In genomic region chr13:21911147-21911546, GRCm38 (mm10) we compare ENCODE assay signal across 9 mouse cellular contexts. TPM values are rescaled to one million over a fixed set of nuclear protein-coding genes. Genes with fewer than 3 reads are reported as not detected.
DNase-seq lines count a peak whose midpoint lies in the region; ATAC-seq and TF ChIP-seq lines count a peak whose summit lies in the region.
"Had no signal": no experiment of that assay in that cellular context is flagged by ENCODE, and none has a peak within 500 bp of the region (broad histone marks: within the 10 kb centered on the region; RNA-seq: fewer than 3 reads in every experiment).

No protein-coding gene starts in this region.

- H3K9ac ChIP-seq in embryonic facial prominence, embryonic 12.5 days = no peak overlapping the region
- H3K9ac ChIP-seq in intestine, embryonic 16.5 days (ENCODE audit: low read depth, low read length) = 0 out of 2 replicates have a peak overlapping the region, but pooled peaks have one; percentile 19
- no peak overlapping the region for H3K9ac ChIP-seq in neural tube, embryonic 15.5 days (replicated peaks)

- no peaks in the 10 kb centered on the region for H3K9me3 ChIP-seq in embryonic facial prominence, embryonic 12.5 days
- H3K9me3 ChIP-seq in intestine, embryonic 16.5 days (ENCODE audit: control insufficient read depth, low read length) = no peaks in the 10 kb centered on the region
- H3K9me3 ChIP-seq in neural tube, embryonic 15.5 days (replicated peaks) = no peaks in the 10 kb centered on the region

- H3K36me3 ChIP-seq in embryonic facial prominence, embryonic 12.5 days = no peaks in the 10 kb centered on the region
- no peaks in the 10 kb centered on the region for H3K36me3 ChIP-seq in intestine, embryonic 16.5 days (ENCODE audit: control insufficient read depth, insufficient read depth, low read length)
- H3K36me3 ChIP-seq in neural tube, embryonic 15.5 days = no peaks in the 10 kb centered on the region

- peak; percentile 43 to 60 for DNase-seq in left cerebral cortex, adult 2 months (ENCODE audit: extremely low spot score in 1 of 2, low spot score in 2 of 2)
- no peak for DNase-seq in left cerebral cortex, postnatal 10 days (ENCODE audit: extremely low spot score in 1 of 2, low spot score in 2 of 2)
- peak; percentile 82 for DNase-seq in ES-CJ7 (ENCODE audit: low read depth, low spot score)
- no peak for DNase-seq in gastrocnemius, adult 2 months

- no peaks in the 10 kb centered on the region; the same call in 1 of the 2 replicates for H3K4me1 ChIP-seq in embryonic facial prominence, embryonic 12.5 days
- no peaks in the 10 kb centered on the region for H3K4me1 ChIP-seq in intestine, embryonic 16.5 days (ENCODE audit: control insufficient read depth, insufficient read depth, low read length)
- H3K4me1 ChIP-seq in neural tube, embryonic 15.5 days = peaks cover 10% of the 10 kb centered on the region; the same call in 1 of the 2 replicates

- peaks cover 10% of the 10 kb centered on the region; the same call in 1 of the 2 replicates for H3K27me3 ChIP-seq in embryonic facial prominence, embryonic 12.5 days
- no peaks in the 10 kb centered on the region for H3K27me3 ChIP-seq in intestine, embryonic 16.5 days (replicated peaks; ENCODE audit: control insufficient read depth, insufficient read depth, low read length)
- H3K27me3 ChIP-seq in neural tube, embryonic 15.5 days (replicated peaks) = peaks cover 30% of the 10 kb centered on the region

- H3K4me2 ChIP-seq in embryonic facial prominence, embryonic 12.5 days (replicated peaks) = peak overlapping the region; percentile 28
- peak overlapping the region; percentile 33 for H3K4me2 ChIP-seq in intestine, embryonic 16.5 days (ENCODE audit: low read depth, low read length)
- peak overlapping the region; percentile 44 for H3K4me2 ChIP-seq in neural tube, embryonic 15.5 days

- peak overlapping the region; percentile 11; the same call in 1 of the 2 replicates for H3K4me3 ChIP-seq in left cerebral cortex, adult 2 months
- H3K4me3 ChIP-seq in embryonic facial prominence, embryonic 12.5 days = peak overlapping the region; percentile 27
- peak overlapping the region; percentile 34 for H3K4me3 ChIP-seq in intestine, embryonic 16.5 days (ENCODE audit: low read length)
- peak overlapping the region; percentile 20 for H3K4me3 ChIP-seq in neural tube, embryonic 15.5 days (replicated peaks)
- H3K4me3 ChIP-seq in gastrocnemius, adult 2 months = no peak overlapping the region

- no peak for ATAC-seq in embryonic facial prominence, embryonic 12.5 days (ENCODE audit: insufficient number of reproducible peaks, insufficient read depth, low FRiP score, low TSS enrichment)
- peak; percentile 49; the same call in 1 of the 2 replicates for ATAC-seq in intestine, embryonic 16.5 days
- 0 out of 2 replicates have a peak, but pooled peaks have one; percentile 75 for ATAC-seq in neural tube, embryonic 15.5 days (ENCODE audit: low FRiP score)
- ATAC-seq in erythroid progenitor cell, adult 5-6 weeks (replicated peaks; ENCODE audit: low FRiP score, poor library complexity, severe bottlenecking) = no peak

- 3% methylated on average over 17 of the region's 17 CpGs for WGBS in embryonic facial prominence, embryonic 12.5 days
- 15% methylated on average over 17 of the region's 17 CpGs for WGBS in intestine, embryonic 16.5 days
- 5% methylated on average over 17 of the region's 17 CpGs for WGBS in neural tube, embryonic 15.5 days

- no peak overlapping the region for H3K27ac ChIP-seq in left cerebral cortex, adult 2 months
- H3K27ac ChIP-seq in embryonic facial prominence, embryonic 12.5 days = no peak overlapping the region
- H3K27ac ChIP-seq in intestine, embryonic 16.5 days (ENCODE audit: low read length) = no peak overlapping the region
- H3K27ac ChIP-seq in neural tube, embryonic 15.5 days (replicated peaks) = no peak overlapping the region
- no peak overlapping the region for H3K27ac ChIP-seq in gastrocnemius, adult 2 months
- H3K27ac ChIP-seq: macrophage had no signal

- no peak for TF ChIP-seq CTCF in left cerebral cortex, adult 2 months (IDR thresholded peaks at IDR 0.05)
- no peak for TF ChIP-seq CTCF in gastrocnemius, adult 2 months (IDR thresholded peaks at IDR 0.05)

- intact Hi-C loops in left cerebral cortex, adult 2 months (cut with DNase I) = loop anchor here (10.0 kb wide), 1 partner anchor 1394 kb away; no protein-coding TSS in a partner anchor
- intact Hi-C loops in left cerebral cortex, postnatal 10 days (cut with DNase I) = loop anchor here (10.0 kb wide), 1 partner anchor 1494 kb away; no protein-coding TSS in a partner anchor
- intact Hi-C loops in gastrocnemius, adult 2 months (cut with DNase I) = no loop called here

RNA-seq across cellular contexts. Expression of gene Zfp184, which starts 33.7 kb away (rescaled TPM):
- total RNA-seq in left cerebral cortex, adult 2 months (2021) = 1 to 10 TPM; 3.8 to 3.9 TPM
- total RNA-seq in left cerebral cortex, postnatal 10 days (2021) = 1 to 10 TPM; 3.9 to 5.1 TPM
- 21.7 and 23.6 TPM in 2 replicates for polyA plus RNA-seq in embryonic facial prominence, embryonic 12.5 days (2016; fragmentation: Nextera tagmentation; extraction: Ambion mirVana)
- polyA plus RNA-seq in intestine, embryonic 16.5 days (2015; fragmentation: Nextera tagmentation; extraction: Ambion mirVana) = 4.4 and 4.7 TPM in 2 replicates
- 10.3 and 11.5 TPM in 2 replicates for polyA plus RNA-seq in neural tube, embryonic 15.5 days (2015; fragmentation: Nextera tagmentation; extraction: Ambion mirVana)
- not detected in 2 replicates for total RNA-seq in erythroid progenitor cell, adult 5-6 weeks (2015; ENCODE audit: low replicate concordance)
- total RNA-seq in erythroid progenitor cell, adult 5-6 weeks (2017; ENCODE audit: low replicate concordance) = 1.3 TPM in 1 of 2 replicates, not detected in the other
- total RNA-seq in gastrocnemius, adult 2 months (2021) = under 1 TPM; 0.17 to 0.36 TPM

Comparison
In these comparisons a context has a peak if more than half of its experiments do, and no peak if none do; other contexts are left out.
1. DNase-seq: peak in left cerebral cortex, adult 2 months (2 of 2) and ES-CJ7 (single experiment); none in left cerebral cortex, postnatal 10 days (0 of 2) and gastrocnemius, adult 2 months (single experiment).
2. ATAC-seq: peak in intestine, embryonic 16.5 days (single experiment) and neural tube, embryonic 15.5 days (single experiment); none in embryonic facial prominence, embryonic 12.5 days (single experiment) and erythroid progenitor cell, adult 5-6 weeks (single experiment).
3. Peak in every context shown above with its lines, with median percentiles within 50 percentile points of each other: H3K4me2 ChIP-seq.